Mouse (Mus musculus): ENCODE results near the gene C130032M10Rik.

DNA sequence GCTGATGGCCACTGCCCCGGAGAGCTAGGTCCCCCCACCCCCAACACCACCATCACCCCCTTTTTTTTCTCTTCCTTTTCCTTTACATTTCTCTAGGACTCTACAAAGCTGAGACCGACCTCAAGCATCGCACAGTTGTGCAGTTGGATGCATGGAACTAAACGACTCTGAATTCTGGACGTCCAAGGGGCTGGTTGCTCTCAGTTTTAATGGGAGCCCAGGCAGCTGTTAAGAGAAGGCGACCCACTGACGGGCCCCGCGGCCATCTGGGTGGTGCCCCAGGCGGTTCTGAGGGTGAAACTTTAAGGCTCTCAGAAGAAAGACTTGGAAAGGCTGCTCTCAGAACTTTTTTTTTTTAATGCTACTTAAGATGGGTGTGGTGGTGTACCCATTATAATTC, 49.2 kb downstream of the C130032M10Rik start:
- TF ChIP-seq MAFK (IDR thresholded peaks at IDR 0.05; ENCODE audit: insufficient read depth, low read depth, low read length) (no peak), HCFC1 (IDR thresholded peaks at IDR 0.05; ENCODE audit: borderline replicate concordance, insufficient read depth, low read length) (no peak), CHD2 (IDR thresholded peaks at IDR 0.05; ENCODE audit: low read depth, low read length) (no peak), ZC3H11A (IDR thresholded peaks at IDR 0.05; ENCODE audit: borderline replicate concordance, low read depth, low read length) (no peak), ZNF384 (IDR thresholded peaks at IDR 0.05; ENCODE audit: low read depth, low read length) (no peak)

All from ES-E14 (cell line).